Mouse (Mus musculus) bone marrow, adult 2 months (tissue): ENCODE results near the gene Hist1h2bh.

Experiments
- CTCF ChIP-seq: fragments of 200-500 bp; IDR thresholded peaks from 2 replicates; pipeline ENCODE4 v1.5.1; 2011; ENCODE audit warnings: low read length, control low read depth; ENCODE audit not compliant: control insufficient read depth, insufficient read depth
- POLR2A ChIP-seq: fragments of 200-500 bp; IDR thresholded peaks from 2 replicates; pipeline ENCODE4 v1.6.1; 2011; ENCODE audit warnings: low read depth, mild to moderate bottlenecking, control low read depth, low read length, borderline replicate concordance; ENCODE audit not compliant: control insufficient read depth

DNA sequence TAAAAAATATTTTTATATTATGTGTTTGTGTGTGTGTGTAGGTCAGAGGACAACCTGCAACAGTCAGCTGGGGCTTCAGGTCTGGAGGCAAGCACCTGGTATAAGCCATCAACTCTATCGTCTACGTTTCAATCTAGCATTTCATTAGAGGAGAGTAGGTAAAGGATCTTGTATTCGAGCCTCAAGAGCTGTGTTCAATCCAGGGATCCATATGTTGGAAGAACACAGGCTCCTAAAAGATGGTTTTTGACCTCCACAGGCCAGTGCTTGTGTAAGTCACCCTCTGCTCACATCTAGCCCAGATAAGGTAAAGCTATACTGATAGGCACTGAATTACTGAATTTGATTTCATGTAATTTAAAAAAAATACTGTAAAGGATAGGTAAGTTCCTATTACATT lies 13.7 kb upstream of the Hist1h2bh start:
- no peak for TF ChIP-seq CTCF
- TF ChIP-seq POLR2A, result no peak
